Mouse (Mus musculus): ENCODE measurements at regions not wholly inside any gene's neighbourhood (a gene's known extent, or its start where the extent isn't known, plus 50 kb on each side); places are given as distances from the start of the nearest gene placed in this dataset.

DNA sequence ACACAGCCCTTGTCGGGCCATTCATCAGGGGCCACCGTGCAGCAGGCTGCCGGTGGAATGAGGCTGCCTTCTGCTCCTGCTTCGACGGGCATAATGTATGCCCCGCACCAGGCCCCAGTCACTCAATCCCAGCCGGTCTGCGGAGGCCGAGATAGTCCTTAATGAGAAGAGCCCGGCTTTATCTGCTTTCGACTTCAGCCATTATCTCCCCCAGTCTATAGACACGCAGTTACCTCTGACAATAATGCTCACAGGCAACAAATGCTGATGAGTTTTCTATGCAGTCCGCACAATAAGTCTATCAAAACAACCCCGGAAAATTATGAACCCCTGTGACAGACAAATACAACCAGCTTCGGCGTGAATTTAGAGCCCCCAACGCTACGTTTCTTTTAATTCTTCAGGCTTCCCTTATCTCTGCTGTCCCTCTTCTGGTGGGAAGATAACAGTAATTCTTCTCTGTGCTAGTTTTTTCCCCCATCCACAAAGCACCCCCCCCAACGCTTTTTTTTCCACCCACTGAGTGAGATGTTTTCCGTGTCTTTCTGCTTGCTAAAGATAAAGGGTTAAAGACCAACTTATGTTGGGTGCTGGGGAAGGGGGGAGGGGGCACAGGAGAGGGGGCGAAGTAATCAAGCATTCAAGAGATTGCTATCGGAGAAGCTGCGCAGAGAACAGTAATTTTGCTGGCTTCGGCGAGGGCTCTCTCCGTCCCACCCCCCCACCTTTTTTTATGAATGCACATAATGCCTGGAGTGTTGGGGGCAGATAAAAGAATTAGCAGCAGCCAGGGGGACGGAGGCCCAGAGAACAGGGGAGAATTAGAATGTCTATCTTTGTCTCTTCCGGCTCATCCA, 117.8 kb downstream of the Mrm1 start:
- TF ChIP-seq GATA1 (IDR thresholded peaks at IDR 0.05; ENCODE audit: borderline replicate concordance, low read length) (no peak), FLI1 (IDR thresholded peaks at IDR 0.05; ENCODE audit: low read length) (no peak)

Measured in megakaryocyte, embryonic 14.5 days (primary cell).